ENCODE assay signal across 24 mouse cellular contexts in genomic region chr2:135071349-135071748, GRCm38 (mm10).
DNase-seq lines count a peak whose midpoint lies in the region; ATAC-seq lines count a peak whose summit lies in the region.
"Had no signal": no experiment of that assay in that cellular context is flagged by ENCODE, and none has a peak within 500 bp of the region (broad histone marks: within the 10 kb centered on the region; RNA-seq: fewer than 3 reads in every experiment).

No protein-coding gene starts in this region.

- H3K27me3 ChIP-seq in embryonic facial prominence, embryonic 12.5 days: no peaks in the 10 kb centered on the region
- H3K27me3 ChIP-seq in embryonic facial prominence, embryonic 10.5 days (replicated peaks; ENCODE audit: low read depth, poor library complexity, severe bottlenecking): no peaks in the 10 kb centered on the region
- H3K27me3 ChIP-seq in midbrain, embryonic 14.5 days (ENCODE audit: control insufficient read depth, insufficient read depth, low read length): no peaks in the 10 kb centered on the region
- H3K27me3 ChIP-seq in midbrain, embryonic 11.5 days (ENCODE audit: control insufficient read depth, insufficient read depth, low read length): no peaks in the 10 kb centered on the region
- H3K27me3 ChIP-seq in midbrain, embryonic 16.5 days (ENCODE audit: control insufficient read depth, insufficient read depth, low read depth, low read length): no peaks in the 10 kb centered on the region
- H3K27me3 ChIP-seq: hindbrain, embryonic 15.5 days; kidney, embryonic 15.5 days; limb, embryonic 12.5 days; liver, embryonic 12.5 days; neural tube, embryonic 15.5 days had no signal

- H3K9me3 ChIP-seq in embryonic facial prominence, embryonic 12.5 days: no peaks in the 10 kb centered on the region
- H3K9me3 ChIP-seq in embryonic facial prominence, embryonic 10.5 days: no peaks in the 10 kb centered on the region
- no peaks in the 10 kb centered on the region for H3K9me3 ChIP-seq in midbrain, embryonic 14.5 days (ENCODE audit: control insufficient read depth, low read length)
- H3K9me3 ChIP-seq in midbrain, embryonic 11.5 days (ENCODE audit: control insufficient read depth, low read length): no peaks in the 10 kb centered on the region
- no peaks in the 10 kb centered on the region for H3K9me3 ChIP-seq in midbrain, embryonic 16.5 days (replicated peaks; ENCODE audit: control insufficient read depth, low read length, poor library complexity, severe bottlenecking)
- H3K9me3 ChIP-seq: hindbrain, embryonic 15.5 days; kidney, embryonic 15.5 days; limb, embryonic 12.5 days; liver, embryonic 12.5 days; neural tube, embryonic 15.5 days had no signal

- ATAC-seq in embryonic facial prominence, embryonic 12.5 days (ENCODE audit: insufficient number of reproducible peaks, insufficient read depth, low FRiP score, low TSS enrichment): 0 out of 2 replicates have a peak, but pooled peaks have one; percentile 15
- no peak for ATAC-seq in midbrain, embryonic 14.5 days (ENCODE audit: low FRiP score, low TSS enrichment)
- ATAC-seq in midbrain, embryonic 11.5 days (ENCODE audit: low FRiP score): no peak
- peak; percentile 28; the same call in 1 of the 2 replicates for ATAC-seq in midbrain, embryonic 16.5 days
- ATAC-seq: CD4-positive, CD25-positive, alpha-beta regulatory T cell, adult 4 months; intestine, postnatal 0 days; liver, embryonic 12.5 days had no signal

- no peak overlapping the region for H3K27ac ChIP-seq in embryonic facial prominence, embryonic 12.5 days
- no peak overlapping the region for H3K27ac ChIP-seq in embryonic facial prominence, embryonic 10.5 days (replicated peaks)
- H3K27ac ChIP-seq in midbrain, embryonic 14.5 days (replicated peaks; ENCODE audit: low read depth, low read length): no peak overlapping the region
- H3K27ac ChIP-seq in midbrain, embryonic 11.5 days (ENCODE audit: low read depth, low read length): no peak overlapping the region
- H3K27ac ChIP-seq in midbrain, embryonic 16.5 days (ENCODE audit: low read length): no peak overlapping the region
- H3K27ac ChIP-seq: hindbrain, embryonic 15.5 days; kidney, embryonic 15.5 days; limb, embryonic 12.5 days; liver, embryonic 12.5 days; neural tube, embryonic 15.5 days; stomach, postnatal 0 days had no signal

- H3K9ac ChIP-seq in embryonic facial prominence, embryonic 12.5 days: no peak overlapping the region
- no peak overlapping the region for H3K9ac ChIP-seq in midbrain, embryonic 14.5 days (replicated peaks; ENCODE audit: low read length)
- no peak overlapping the region for H3K9ac ChIP-seq in midbrain, embryonic 11.5 days (ENCODE audit: low read length)
- H3K9ac ChIP-seq in midbrain, embryonic 16.5 days (ENCODE audit: low read depth, low read length): no peak overlapping the region
- H3K9ac ChIP-seq: hindbrain, embryonic 15.5 days; kidney, embryonic 15.5 days; limb, embryonic 12.5 days; liver, embryonic 12.5 days; neural tube, embryonic 15.5 days had no signal

- no peak for DNase-seq in embryonic facial prominence, embryonic 10.5 days (ENCODE audit: low spot score)
- DNase-seq in midbrain, embryonic 14.5 days: peak; percentile 14
- DNase-seq in midbrain, embryonic 11.5 days (ENCODE audit: low spot score, missing footprints): no peak
- DNase-seq in lung, postnatal 14 days: no peak
- DNase-seq in ovary, postnatal 10 days (ENCODE audit: low spot score): no peak
- DNase-seq: adrenal gland, postnatal 36 days; cerebellum, adult 11-12 months; gastrocnemius, postnatal 36 days; heart, postnatal 36 days; kidney, postnatal 36 days; lung, adult 18-20 months; lung, postnatal 10 days; right cerebral cortex, postnatal 14 days; thymus, adult 2 months had no signal

- H3K4me1 ChIP-seq in embryonic facial prominence, embryonic 12.5 days: no peaks in the 10 kb centered on the region
- H3K4me1 ChIP-seq in embryonic facial prominence, embryonic 10.5 days: no peaks in the 10 kb centered on the region
- H3K4me1 ChIP-seq in midbrain, embryonic 14.5 days (ENCODE audit: control insufficient read depth, insufficient read depth, low read length): no peaks in the 10 kb centered on the region
- no peaks in the 10 kb centered on the region for H3K4me1 ChIP-seq in midbrain, embryonic 11.5 days (ENCODE audit: control insufficient read depth, insufficient read depth, low read length)
- H3K4me1 ChIP-seq in midbrain, embryonic 16.5 days (ENCODE audit: control insufficient read depth, insufficient read depth, low read length): no peaks in the 10 kb centered on the region
- H3K4me1 ChIP-seq: hindbrain, embryonic 15.5 days; kidney, embryonic 15.5 days; limb, embryonic 12.5 days; liver, embryonic 12.5 days; neural tube, embryonic 15.5 days had no signal

- no peaks in the 10 kb centered on the region for H3K36me3 ChIP-seq in embryonic facial prominence, embryonic 12.5 days
- H3K36me3 ChIP-seq in embryonic facial prominence, embryonic 10.5 days (replicated peaks): no peaks in the 10 kb centered on the region
- no peaks in the 10 kb centered on the region for H3K36me3 ChIP-seq in midbrain, embryonic 14.5 days (ENCODE audit: control insufficient read depth, insufficient read depth, low read length)
- H3K36me3 ChIP-seq in midbrain, embryonic 11.5 days (ENCODE audit: control insufficient read depth, insufficient read depth, low read length): no peaks in the 10 kb centered on the region
- no peaks in the 10 kb centered on the region for H3K36me3 ChIP-seq in midbrain, embryonic 16.5 days (ENCODE audit: control insufficient read depth, insufficient read depth, low read length)
- H3K36me3 ChIP-seq: hindbrain, embryonic 15.5 days; kidney, embryonic 15.5 days; limb, embryonic 12.5 days; liver, embryonic 12.5 days; neural tube, embryonic 15.5 days had no signal

- 81% methylated on average over 4 of the region's 4 CpGs for WGBS in embryonic facial prominence, embryonic 12.5 days
- WGBS in embryonic facial prominence, embryonic 10.5 days: 79% methylated on average over 4 of the region's 4 CpGs
- 65% methylated on average over 4 of the region's 4 CpGs for WGBS in midbrain, embryonic 14.5 days
- 83% methylated on average over 4 of the region's 4 CpGs for WGBS in midbrain, embryonic 11.5 days
- WGBS in midbrain, embryonic 16.5 days: 56% methylated on average over 4 of the region's 4 CpGs

- H3K4me3 ChIP-seq in embryonic facial prominence, embryonic 12.5 days: no peak overlapping the region
- no peak overlapping the region for H3K4me3 ChIP-seq in embryonic facial prominence, embryonic 10.5 days
- no peak overlapping the region for H3K4me3 ChIP-seq in midbrain, embryonic 14.5 days (replicated peaks; ENCODE audit: low read depth, low read length)
- H3K4me3 ChIP-seq in midbrain, embryonic 11.5 days (ENCODE audit: low read depth, low read length): no peak overlapping the region
- H3K4me3 ChIP-seq in midbrain, embryonic 16.5 days (ENCODE audit: low read depth, low read length): no peak overlapping the region
- H3K4me3 ChIP-seq: hindbrain, embryonic 15.5 days; kidney, embryonic 15.5 days; limb, embryonic 12.5 days; liver, embryonic 12.5 days; neural tube, embryonic 15.5 days had no signal

- no peak overlapping the region for H3K4me2 ChIP-seq in embryonic facial prominence, embryonic 12.5 days (replicated peaks)
- H3K4me2 ChIP-seq in midbrain, embryonic 14.5 days (ENCODE audit: low read length): no peak overlapping the region
- no peak overlapping the region for H3K4me2 ChIP-seq in midbrain, embryonic 11.5 days
- H3K4me2 ChIP-seq in midbrain, embryonic 16.5 days (ENCODE audit: low read length): no peak overlapping the region
- H3K4me2 ChIP-seq: hindbrain, embryonic 15.5 days; kidney, embryonic 15.5 days; limb, embryonic 12.5 days; liver, embryonic 12.5 days; neural tube, embryonic 15.5 days had no signal

Comparison
In these comparisons a context has a peak if more than half of its experiments do, and no peak if none do; other contexts are left out.
1. ATAC-seq: peak in embryonic facial prominence, embryonic 12.5 days (single experiment) and midbrain, embryonic 16.5 days (single experiment); none in midbrain, embryonic 14.5 days (single experiment) and midbrain, embryonic 11.5 days (single experiment).